In the genomic region with DNA sequence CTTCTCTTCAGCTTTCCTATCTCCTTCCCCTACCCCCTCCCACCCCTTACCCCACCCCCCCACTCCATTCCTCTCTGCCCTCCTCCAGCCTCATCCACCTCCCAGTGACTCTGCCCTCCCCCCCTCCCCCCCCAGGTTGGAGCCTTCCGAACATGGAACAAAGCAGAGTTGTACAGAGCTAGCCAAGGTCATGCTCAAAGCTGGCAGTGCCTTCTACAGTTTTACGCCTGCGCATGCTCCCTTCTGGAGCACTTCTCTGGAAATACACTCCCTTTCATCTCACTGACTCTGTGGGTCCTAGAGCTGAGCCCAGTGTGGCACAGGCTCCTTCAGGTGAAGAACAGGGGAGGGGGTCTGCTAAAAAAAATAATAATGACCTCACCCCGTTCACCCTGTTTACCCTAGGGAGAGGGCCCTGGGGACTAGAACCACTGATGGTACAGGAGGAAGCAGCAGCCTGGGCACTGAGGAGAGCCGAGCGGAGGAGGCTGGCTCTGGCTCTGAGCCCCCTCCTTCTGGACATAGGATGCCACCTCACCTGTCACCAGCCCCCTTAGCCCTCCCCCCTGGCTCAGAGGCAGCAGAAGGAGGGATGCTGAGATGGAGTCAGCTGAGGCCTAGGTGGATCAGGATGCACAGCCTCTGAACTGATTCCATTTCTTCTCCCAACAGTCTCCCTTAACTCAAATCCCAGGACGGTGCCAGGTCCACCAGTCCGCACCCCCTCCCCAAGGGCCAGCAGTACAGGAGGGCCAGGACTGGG, we compare ENCODE assay signal across 15 mouse cellular contexts. TPM values are rescaled to one million over a fixed set of nuclear protein-coding genes. Genes with fewer than 3 reads are reported as not detected.
DNase-seq lines count a peak whose midpoint lies in the region; ATAC-seq and TF ChIP-seq lines count a peak whose summit lies in the region.
"Had no signal": no experiment of that assay in that cellular context is flagged by ENCODE, and none has a peak within 500 bp of the region (broad histone marks: within the 10 kb centered on the region; RNA-seq: fewer than 3 reads in every experiment).

No protein-coding gene starts in this region.

- no peaks in the 10 kb centered on the region for H3K4me1 ChIP-seq in intestine, embryonic 15.5 days (replicated peaks)
- no peaks in the 10 kb centered on the region for H3K4me1 ChIP-seq in intestine, postnatal 0 days (replicated peaks; ENCODE audit: control insufficient read depth, insufficient read depth, low read length)

- H3K27me3 ChIP-seq in intestine, embryonic 15.5 days (replicated peaks): no peaks in the 10 kb centered on the region
- H3K27me3 ChIP-seq in intestine, postnatal 0 days (replicated peaks; ENCODE audit: control insufficient read depth, insufficient read depth, low read length): no peaks in the 10 kb centered on the region
- H3K27me3 ChIP-seq: embryonic facial prominence, embryonic 13.5 days; forebrain, embryonic 12.5 days; limb, embryonic 12.5 days had no signal

- no peak overlapping the region for H3K4me3 ChIP-seq in gastrocnemius, adult 2 months
- H3K4me3 ChIP-seq in intestine, embryonic 15.5 days (replicated peaks): no peak overlapping the region
- no peak overlapping the region for H3K4me3 ChIP-seq in intestine, postnatal 0 days (ENCODE audit: low read depth, low read length)
- H3K4me3 ChIP-seq: embryonic facial prominence, embryonic 13.5 days; forebrain, embryonic 12.5 days; limb, embryonic 12.5 days had no signal

- H3K9ac ChIP-seq in intestine, embryonic 15.5 days: no peak overlapping the region
- H3K9ac ChIP-seq in intestine, postnatal 0 days (ENCODE audit: low read depth, low read length): no peak overlapping the region
- H3K9ac ChIP-seq: embryonic facial prominence, embryonic 13.5 days; forebrain, embryonic 12.5 days; limb, embryonic 12.5 days; liver, postnatal 0 days had no signal

- peak overlapping the region; percentile 66; the same call in 1 of the 2 replicates for H3K27ac ChIP-seq in gastrocnemius, adult 2 months
- H3K27ac ChIP-seq in intestine, embryonic 15.5 days: 0 out of 2 replicates have a peak overlapping the region, but pooled peaks have one; percentile 13
- H3K27ac ChIP-seq in intestine, postnatal 0 days (ENCODE audit: low read depth, low read length): no peak overlapping the region
- H3K27ac ChIP-seq: embryonic facial prominence, embryonic 13.5 days; forebrain, embryonic 12.5 days; limb, embryonic 12.5 days had no signal

- ATAC-seq in intestine, embryonic 15.5 days: no peak; the same call in 1 of the 2 replicates
- ATAC-seq in intestine, postnatal 0 days: no peak
- ATAC-seq: CD4-positive, CD25-positive, alpha-beta regulatory T cell, adult 4 months; inflammation-experienced regulatory T-cells, adult 6 months; liver, postnatal 0 days had no signal

- 79% methylated on average over 8 of the region's 8 CpGs for WGBS in intestine, embryonic 15.5 days
- WGBS in intestine, postnatal 0 days: 84% methylated on average over 8 of the region's 8 CpGs

- H3K4me2 ChIP-seq in intestine, embryonic 15.5 days (replicated peaks): no peak overlapping the region
- no peak overlapping the region for H3K4me2 ChIP-seq in intestine, postnatal 0 days (replicated peaks; ENCODE audit: low read depth)
- H3K4me2 ChIP-seq: embryonic facial prominence, embryonic 13.5 days; forebrain, embryonic 12.5 days; limb, embryonic 12.5 days had no signal

- H3K9me3 ChIP-seq in intestine, embryonic 15.5 days: no peaks in the 10 kb centered on the region
- no peaks in the 10 kb centered on the region for H3K9me3 ChIP-seq in intestine, postnatal 0 days (ENCODE audit: control insufficient read depth)
- H3K9me3 ChIP-seq: embryonic facial prominence, embryonic 13.5 days; forebrain, embryonic 12.5 days; limb, embryonic 12.5 days had no signal

- no peaks in the 10 kb centered on the region for H3K36me3 ChIP-seq in intestine, embryonic 15.5 days
- H3K36me3 ChIP-seq in intestine, postnatal 0 days (ENCODE audit: control insufficient read depth, insufficient read depth): no peaks in the 10 kb centered on the region; the same call in 1 of the 2 replicates
- H3K36me3 ChIP-seq: embryonic facial prominence, embryonic 13.5 days; forebrain, embryonic 12.5 days; limb, embryonic 12.5 days had no signal

- intact Hi-C loops in gastrocnemius, adult 2 months (cut with DNase I): no loop called here
- intact Hi-C loops in gastrocnemius, postnatal 36 days (cut with DNase I): no loop called here

- no peak for DNase-seq in gastrocnemius, adult 2 months
- DNase-seq in gastrocnemius, postnatal 36 days: no peak
- DNase-seq in right cerebral cortex, adult 18-20 months: peak; percentile 53
- DNase-seq in right cerebral cortex, postnatal 14 days: no peak
- peak; percentile 61 for DNase-seq in testis, postnatal 14 days (ENCODE audit: low spot score)
- DNase-seq in kidney, postnatal 10 days: no peak
- DNase-seq: gastrocnemius, postnatal 10 days; liver, postnatal 0 days had no signal

- no peak for TF ChIP-seq CTCF in gastrocnemius, adult 2 months (IDR thresholded peaks at IDR 0.05)
- TF ChIP-seq CTCF in intestine, postnatal 0 days (IDR thresholded peaks at IDR 0.05; ENCODE audit: low read depth): no peak

RNA-seq across cellular contexts. Expression of a gene that starts 6.1 kb away (rescaled TPM):
- total RNA-seq in gastrocnemius, adult 2 months (2021): 1 to 10 TPM; 2.9 to 4.4 TPM
- 1 to 10 TPM; 3.6 to 4.4 TPM for total RNA-seq in gastrocnemius, postnatal 36 days (2021)
- 17.2 and 20.8 TPM in 2 replicates for polyA plus RNA-seq in intestine, embryonic 15.5 days (2015; fragmentation: Nextera tagmentation; extraction: Ambion mirVana)
- 8.0 and 8.2 TPM in 2 replicates for polyA plus RNA-seq in intestine, postnatal 0 days (2015; fragmentation: Nextera tagmentation; extraction: Ambion mirVana)

RNA-seq across cellular contexts. Expression of a gene that starts 14.6 kb away (rescaled TPM):
- 1 to 10 TPM; 2.4 to 5.4 TPM for total RNA-seq in gastrocnemius, adult 2 months (2021)
- total RNA-seq in gastrocnemius, postnatal 36 days (2021): 1 to 10 TPM; 2.4 to 3.5 TPM
- 1.5 and 1.7 TPM in 2 replicates for polyA plus RNA-seq in intestine, embryonic 15.5 days (2015; fragmentation: Nextera tagmentation; extraction: Ambion mirVana)
- 0.26 and 0.55 TPM in 2 replicates for polyA plus RNA-seq in intestine, postnatal 0 days (2015; fragmentation: Nextera tagmentation; extraction: Ambion mirVana)

RNA-seq across cellular contexts. Expression of a gene that starts 15.9 kb away (rescaled TPM):
- under 1 TPM in 1 of 2 experiments, not detected in 1; 0.06 TPM for total RNA-seq in gastrocnemius, adult 2 months (2021)
- not detected for total RNA-seq in gastrocnemius, postnatal 36 days (2021)
- 0.05 and 0.09 TPM in 2 replicates for polyA plus RNA-seq in intestine, embryonic 15.5 days (2015; fragmentation: Nextera tagmentation; extraction: Ambion mirVana)
- polyA plus RNA-seq in intestine, postnatal 0 days (2015; fragmentation: Nextera tagmentation; extraction: Ambion mirVana): not detected in 2 replicates
- polyA plus RNA-seq: CD4-positive, CD25-positive, alpha-beta regulatory T cell, adult 4 months; embryonic facial prominence, embryonic 13.5 days; forebrain, embryonic 12.5 days; inflammation-experienced regulatory T-cells, adult 6 months had no signal

RNA-seq across cellular contexts. Expression of a gene that starts 24.1 kb away (rescaled TPM):
- not detected for total RNA-seq in gastrocnemius, adult 2 months (2021)
- total RNA-seq in gastrocnemius, postnatal 36 days (2021): not detected
- polyA plus RNA-seq in intestine, embryonic 15.5 days (2015; fragmentation: Nextera tagmentation; extraction: Ambion mirVana): not detected in 2 replicates
- 0.05 TPM in 1 of 2 replicates, not detected in the other for polyA plus RNA-seq in intestine, postnatal 0 days (2015; fragmentation: Nextera tagmentation; extraction: Ambion mirVana)
- total RNA-seq: gastrocnemius, postnatal 10 days had no signal
- polyA plus RNA-seq: CD4-positive, CD25-positive, alpha-beta regulatory T cell, adult 4 months; forebrain, embryonic 12.5 days; inflammation-experienced regulatory T-cells, adult 6 months; limb, embryonic 12.5 days; liver, postnatal 0 days had no signal

RNA-seq across cellular contexts. Expression of a gene that starts 38.9 kb away (rescaled TPM):
- total RNA-seq in gastrocnemius, adult 2 months (2021): under 1 TPM; 0.61 to 0.81 TPM
- total RNA-seq in gastrocnemius, postnatal 36 days (2021): 1 to 10 TPM in 1 of 2 experiments, under 1 TPM in 1; 0.72 to 1.3 TPM
- 0.08 TPM in 1 of 2 replicates, not detected in the other for polyA plus RNA-seq in intestine, embryonic 15.5 days (2015; fragmentation: Nextera tagmentation; extraction: Ambion mirVana)
- 0.05 and 0.09 TPM in 2 replicates for polyA plus RNA-seq in intestine, postnatal 0 days (2015; fragmentation: Nextera tagmentation; extraction: Ambion mirVana)
- polyA plus RNA-seq: CD4-positive, CD25-positive, alpha-beta regulatory T cell, adult 4 months; embryonic facial prominence, embryonic 13.5 days; forebrain, embryonic 12.5 days; inflammation-experienced regulatory T-cells, adult 6 months; limb, embryonic 12.5 days had no signal

Comparison
In these comparisons a context has a peak if more than half of its experiments do, and no peak if none do; other contexts are left out.
1. DNase-seq: peak in right cerebral cortex, adult 18-20 months (single experiment) and testis, postnatal 14 days (single experiment); none in gastrocnemius, adult 2 months (single experiment), gastrocnemius, postnatal 36 days (0 of 2), right cerebral cortex, postnatal 14 days (single experiment) and kidney, postnatal 10 days (single experiment).